Mouse (Mus musculus) urinary bladder, postnatal 0 days (tissue): Measurements from ENCODE around the gene Ugt2a3. TPM values are rescaled to one million over a fixed set of nuclear protein-coding genes. Genes with fewer than 3 reads are reported as not detected.

ENCODE experiments used
- polyA plus RNA-seq: library from polyadenylated mRNA; unstranded; fragments of >200 nt; fragmentation: Nextera tagmentation; extraction: Ambion mirVana; gene quantifications from 2 replicates; pipeline ENCODE4 v1.2.1, GENCODE M21; 2015

Ugt2a3 gene
- polyA plus RNA-seq, result not detected in 2 replicates

GRCm38 (mm10) chr5:87336961-87337697, at the start of gene Ugt2a3:
Ugt2a3 (minus strand) TSS chr5:87337195.

Other genes with a start within 250 kb of the Ugt2a3 start
- not detected in 2 replicates for gene Ugt2b36, start 244.6 kb downstream of the Ugt2a3 start, polyA plus RNA-seq
- gene Ugt2b5, start 196.9 kb downstream of the Ugt2a3 start, polyA plus RNA-seq, result 0.22 TPM in 1 of 2 replicates, not detected in the other
- not detected in 2 replicates for gene Ugt2b37, start 82.4 kb downstream of the Ugt2a3 start, polyA plus RNA-seq
- gene Ugt2b38, start 87.0 kb upstream of the Ugt2a3 start, polyA plus RNA-seq, result not detected in 2 replicates
- not detected in 2 replicates for gene Ugt2a2, start 145.1 kb upstream of the Ugt2a3 start, polyA plus RNA-seq
- not detected in 2 replicates for gene Gm43638, start 149.6 kb upstream of the Ugt2a3 start, polyA plus RNA-seq
- not detected in 2 replicates for gene Ugt2a1, start 153.7 kb upstream of the Ugt2a3 start, polyA plus RNA-seq
- 0.13 TPM in 1 of 2 replicates, not detected in the other for gene Sult1b1, start 201.0 kb upstream of the Ugt2a3 start, polyA plus RNA-seq
- gene Sult1d1, start 231.8 kb upstream of the Ugt2a3 start, polyA plus RNA-seq, result not detected in 2 replicates